Mouse (Mus musculus) thymus, adult 2 months (tissue): Measurements from ENCODE around the gene Adra1d. TPM values are rescaled to one million over a fixed set of nuclear protein-coding genes. Genes with fewer than 3 reads are reported as not detected.
A peak's percentile ranks its signal among the peaks of the same experiment; 100 is the strongest.

ENCODE experiments used
- DNase-seq: peaks from one replicate; pipeline ENCODE4 v3.0.0; 2021
- H3K27ac ChIP-seq: fragments of 200-500 bp; 2 replicates; pipeline ENCODE4 v1.5.1; 2012; ENCODE audit warnings: low read length, control low read depth; ENCODE audit not compliant: control insufficient read depth, insufficient read depth
- H3K27me3 ChIP-seq: fragments of 200-500 bp; 2 replicates; pipeline ENCODE4 v1.6.1; 2012; ENCODE audit warnings: mild to moderate bottlenecking, low read length, moderate library complexity, mixed read lengths; ENCODE audit not compliant: control insufficient read depth, insufficient read depth
- H3K36me3 ChIP-seq: fragments of 200-500 bp; 2 replicates; pipeline ENCODE4 v1.6.1; 2012; ENCODE audit warnings: mild to moderate bottlenecking, low read length, moderate library complexity; ENCODE audit not compliant: control insufficient read depth, insufficient read depth
- H3K4me1 ChIP-seq: fragments of 200-500 bp; replicated peaks from 2 replicates; pipeline ENCODE4 v1.6.1; 2012; ENCODE audit warnings: low read length; ENCODE audit not compliant: control insufficient read depth, insufficient read depth
- H3K4me3 ChIP-seq: fragments of 200-500 bp; 2 replicates; pipeline ENCODE4 v1.5.1; 2012; ENCODE audit warnings: mild to moderate bottlenecking, low read length, control low read depth, moderate library complexity; ENCODE audit not compliant: control insufficient read depth, insufficient read depth
- CTCF ChIP-seq: fragments of 200-500 bp; IDR thresholded peaks from 2 replicates; pipeline ENCODE4 v1.5.1; 2012; ENCODE audit warnings: mild to moderate bottlenecking, control low read depth, low read length, moderate library complexity, borderline replicate concordance; ENCODE audit not compliant: control insufficient read depth, poor library complexity, insufficient read depth; ENCODE audit errors: extremely low read depth
- POLR2A ChIP-seq: fragments of 200-500 bp; IDR thresholded peaks from 2 replicates; pipeline ENCODE4 v1.6.1; 2012; ENCODE audit warnings: mild to moderate bottlenecking, low read length, control low read depth, moderate library complexity; ENCODE audit not compliant: control insufficient read depth, poor library complexity, insufficient read depth; ENCODE audit errors: extremely low read depth
- WGBS: fragments of 180-500 bp; shearing (Covaris S2); methylation state at CpG from one replicate; pipeline ENCODE4 v1.1.7; 2018; 5-methylcytosine and 5-hydroxymethylcytosine counted together
- polyA plus RNA-seq: library from polyadenylated mRNA; depleted of rRNA; stranded (reverse); fragments of >200 nt; gene quantifications from 2 replicates; pipeline ENCODE4 v1.2.3, GENCODE M21; 2012

Gene Adra1d
- polyA plus RNA-seq, 1 experiment: 1.3 TPM

GRCm38 (mm10) chr2:131550474-131550873, 11.6 kb downstream of the Adra1d start:
- H3K4me3 ChIP-seq: no peak overlapping the region
- H3K4me1 ChIP-seq: peaks cover 10% of the 10 kb centered on the region; the same call in 1 of the 2 replicates
- no peak for DNase-seq
- WGBS: 81% methylated on average over 2 of the region's 2 CpGs
- H3K36me3 ChIP-seq: no peaks in the 10 kb centered on the region
- H3K27ac ChIP-seq: no peak overlapping the region
- TF ChIP-seq POLR2A (no peak), CTCF (no peak)
- H3K27me3 ChIP-seq: peaks cover 16% of the 10 kb centered on the region

GRCm38 (mm10) chr2:131549090-131549489, 13.0 kb downstream of the Adra1d start:
- Histone ChIP-seq H3K36me3 (no peaks in the 10 kb centered on the region), H3K4me1 (peaks cover 10% of the 10 kb centered on the region; the same call in 1 of the 2 replicates), H3K27ac (no peak overlapping the region), H3K4me3 (no peak overlapping the region), H3K27me3 (peaks cover 16% of the 10 kb centered on the region)
- TF ChIP-seq POLR2A (no peak), CTCF (no peak)
- no peak for DNase-seq
- WGBS: 68% methylated on average over 5 of the region's 5 CpGs

GRCm38 (mm10) chr2:131548330-131548729, 13.8 kb downstream of the Adra1d start:
- no peak for DNase-seq
- Histone ChIP-seq H3K27ac (no peak overlapping the region), H3K27me3 (peaks cover 16% of the 10 kb centered on the region), H3K4me1 (peaks cover 10% of the 10 kb centered on the region; the same call in 1 of the 2 replicates), H3K4me3 (no peak overlapping the region), H3K36me3 (no peaks in the 10 kb centered on the region)
- WGBS: 74% methylated on average over 2 of the region's 2 CpGs
- TF ChIP-seq POLR2A (no peak), CTCF (no peak)

- TF ChIP-seq POLR2A (no peak), CTCF (no peak)
- H3K4me1 ChIP-seq: peaks cover 10% of the 10 kb centered on the region; the same call in 1 of the 2 replicates
- H3K4me3 ChIP-seq: no peak overlapping the region
- no peak for DNase-seq
- peaks cover 16% of the 10 kb centered on the region for H3K27me3 ChIP-seq
- no peaks in the 10 kb centered on the region for H3K36me3 ChIP-seq
- WGBS: 13% methylated on average over 19 of the region's 19 CpGs
- H3K27ac ChIP-seq: no peak overlapping the region
Observed at GRCm38 (mm10) chr2:131546745-131547408, 15.2 kb downstream of the Adra1d start.

GRCm38 (mm10) chr2:131546308-131546700, 15.8 kb downstream of the Adra1d start:
- 5% methylated on average over 27 of the region's 27 CpGs for WGBS
- Histone ChIP-seq H3K27me3 (peaks cover 16% of the 10 kb centered on the region), H3K36me3 (no peaks in the 10 kb centered on the region), H3K4me3 (peak overlapping the region; percentile 6; the same call in 1 of the 2 replicates), H3K4me1 (peaks cover 10% of the 10 kb centered on the region; the same call in 1 of the 2 replicates), H3K27ac (no peak overlapping the region)
- TF ChIP-seq POLR2A (no peak), CTCF (no peak)
- no peak for DNase-seq

GRCm38 (mm10) chr2:131545386-131546307, 16.4 kb downstream of the Adra1d start:
- peak; percentile 51 for DNase-seq
- H3K27me3 ChIP-seq: peaks cover 16% of the 10 kb centered on the region

More at GRCm38 (mm10) chr2:131545386-131546307, 16.4 kb downstream of the Adra1d start:
- Histone ChIP-seq H3K36me3 (no peaks in the 10 kb centered on the region), H3K4me1 (peaks cover 10% of the 10 kb centered on the region; the same call in 1 of the 2 replicates), H3K4me3 (peak overlapping the region; percentile 6), H3K27ac (no peak overlapping the region)
- TF ChIP-seq CTCF (peak; percentile 85; the same call in 1 of the 2 replicates), POLR2A (no peak)
- 2% methylated on average over 45 of the region's 45 CpGs for WGBS
